Mouse (Mus musculus) testis, adult 2 months (tissue): ENCODE measurements around the gene Gpr146.

ENCODE experiments used
- CTCF ChIP-seq: fragments of 200-500 bp; IDR thresholded peaks from 2 replicates; pipeline ENCODE4 v1.5.1; 2012; ENCODE audit warnings: low read depth, mild to moderate bottlenecking, inconsistent platforms, low read length, moderate library complexity; ENCODE audit not compliant: control insufficient read depth, insufficient read depth, insufficient replicate concordance
- POLR2A ChIP-seq: fragments of 200-500 bp; IDR thresholded peaks from 2 replicates; pipeline ENCODE4 v1.6.1; 2012; ENCODE audit warnings: low read depth, mild to moderate bottlenecking, inconsistent platforms, low read length, moderate library complexity; ENCODE audit not compliant: control insufficient read depth

GRCm38 (mm10) chr5:139335634-139336033, 41.9 kb upstream of the Gpr146 start:
- TF ChIP-seq CTCF (no peak), POLR2A (no peak; the same call in 1 of the 2 replicates)
